Mouse (Mus musculus): ENCODE measurements around the gene Zmiz1.

Gene Zmiz1

GRCm38 (mm10) chr14:25559907-25560306 lies 100.9 kb downstream of the Zmiz1 start:
- DNase-seq (ENCODE audit: low spot score in 2 of 2): no peak

- DNase-seq (ENCODE audit: low spot score in 2 of 2): no peak
These were observed 101.9 kb downstream of the Zmiz1 start for GRCm38 (mm10) chr14:25560841-25561240.

GRCm38 (mm10) chr14:25561716-25562115 lies 102.7 kb downstream of the Zmiz1 start:
- no peak for DNase-seq (ENCODE audit: low spot score in 2 of 2)

- no peak for DNase-seq (ENCODE audit: low spot score in 2 of 2)
These were observed 103.5 kb downstream of the Zmiz1 start for GRCm38 (mm10) chr14:25562447-25562846.

GRCm38 (mm10) chr14:25562909-25563308 lies 103.9 kb downstream of the Zmiz1 start:
- no peak for DNase-seq (ENCODE audit: low spot score in 2 of 2)

GRCm38 (mm10) chr14:25564577-25564976 lies 105.6 kb downstream of the Zmiz1 start:
- DNase-seq (ENCODE audit: low spot score in 2 of 2): no peak

GRCm38 (mm10) chr14:25565344-25566088 lies 106.5 kb downstream of the Zmiz1 start:
- DNase-seq (ENCODE audit: low spot score in 2 of 2): peak; percentile 74 to 75

- peak in 1 of 2 experiments; percentile 46 for DNase-seq (ENCODE audit: low spot score in 2 of 2)
These were observed 108.3 kb downstream of the Zmiz1 start for GRCm38 (mm10) chr14:25567245-25567644.

GRCm38 (mm10) chr14:25567837-25568236 lies 108.9 kb downstream of the Zmiz1 start:
- no peak for DNase-seq (ENCODE audit: low spot score in 2 of 2)

GRCm38 (mm10) chr14:25574047-25574870 lies 115.3 kb downstream of the Zmiz1 start:
- DNase-seq (ENCODE audit: low spot score in 2 of 2): no peak

- DNase-seq (ENCODE audit: low spot score in 2 of 2): no peak
These were observed 117.7 kb downstream of the Zmiz1 start for GRCm38 (mm10) chr14:25576642-25577041.

- no peak for DNase-seq (ENCODE audit: low spot score in 2 of 2)
These were observed 118.4 kb downstream of the Zmiz1 start for GRCm38 (mm10) chr14:25577431-25577830.

- no peak for DNase-seq (ENCODE audit: low spot score in 2 of 2)
These were observed 120.6 kb downstream of the Zmiz1 start for GRCm38 (mm10) chr14:25579597-25579996.

GRCm38 (mm10) chr14:25580397-25580796 lies 121.4 kb downstream of the Zmiz1 start:
- no peak for DNase-seq (ENCODE audit: low spot score in 2 of 2)

GRCm38 (mm10) chr14:25582603-25583002 lies 123.6 kb downstream of the Zmiz1 start:
- DNase-seq (ENCODE audit: low spot score in 2 of 2): no peak

GRCm38 (mm10) chr14:25583899-25584298 lies 124.9 kb downstream of the Zmiz1 start:
- no peak for DNase-seq (ENCODE audit: low spot score in 2 of 2)

- DNase-seq (ENCODE audit: low spot score in 2 of 2): no peak
These were observed 126.7 kb downstream of the Zmiz1 start for GRCm38 (mm10) chr14:25585545-25586301.

GRCm38 (mm10) chr14:25586846-25587486 lies 128.0 kb downstream of the Zmiz1 start:
- no peak for DNase-seq (ENCODE audit: low spot score in 2 of 2)

- DNase-seq (ENCODE audit: low spot score in 2 of 2): no peak
These were observed 128.6 kb downstream of the Zmiz1 start for GRCm38 (mm10) chr14:25587487-25588001.

GRCm38 (mm10) chr14:25588156-25588555 lies 129.2 kb downstream of the Zmiz1 start:
- DNase-seq (ENCODE audit: low spot score in 2 of 2): no peak

Data from urinary bladder, adult 18-20 months (tissue).